Mouse (Mus musculus): ENCODE data around the gene Pacsin1.

DNA sequence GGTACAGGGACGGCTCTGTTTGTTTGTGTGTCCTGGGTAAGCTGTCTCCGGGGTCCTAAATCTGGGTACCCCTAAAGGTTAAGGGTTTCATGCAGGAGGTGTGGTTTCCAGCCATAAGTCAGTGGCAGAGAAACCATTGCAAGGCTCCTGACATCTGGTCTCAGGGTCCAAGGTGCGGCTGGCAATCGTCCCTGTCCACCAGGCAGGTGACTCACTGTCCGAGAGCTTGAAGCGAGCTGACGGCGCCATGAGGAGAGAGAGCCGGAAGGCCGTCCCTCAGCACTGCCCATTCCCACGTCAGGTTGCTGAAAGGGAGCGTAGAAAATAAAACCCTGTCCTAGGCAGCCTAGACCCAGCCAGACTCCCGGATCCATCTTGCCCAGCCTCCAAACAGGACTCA is 4.7 kb upstream of the Pacsin1 start:
- TF ChIP-seq EP300 (IDR thresholded peaks at IDR 0.05; ENCODE audit: insufficient read depth, low read depth, low read length) (no peak), CTCF (IDR thresholded peaks at IDR 0.05) (no peak), POLR2A (IDR thresholded peaks at IDR 0.05; ENCODE audit: insufficient read depth, low read depth, low read length) (no peak)
